Comparison of ENCODE assay signal across 16 mouse cellular contexts in the genomic region with DNA sequence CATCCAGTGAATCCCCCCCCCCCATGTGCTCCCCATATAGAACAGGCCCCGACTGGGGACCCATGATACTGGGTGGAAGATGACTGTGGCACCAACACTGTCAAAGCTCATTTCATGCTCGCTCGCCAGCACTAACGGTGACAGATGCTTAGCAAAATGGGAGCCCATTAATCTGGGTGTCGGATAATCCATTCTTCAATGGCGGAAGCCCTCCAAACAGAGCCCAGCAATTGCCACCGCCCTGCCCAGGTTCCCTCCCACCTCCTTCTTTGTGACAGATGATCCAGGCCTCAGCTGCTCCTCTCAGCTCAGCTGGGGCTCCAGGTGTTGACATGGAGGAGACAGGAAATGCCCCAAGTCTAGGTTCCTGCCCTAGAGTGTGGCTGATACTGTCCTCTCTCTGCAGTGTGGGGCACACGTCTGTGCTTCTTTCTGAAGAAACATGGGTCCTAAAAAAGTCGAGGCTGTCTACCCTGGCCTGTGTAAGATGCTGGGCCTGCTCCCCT.
DNase-seq lines count a peak whose midpoint lies in the region; ATAC-seq and TF ChIP-seq lines count a peak whose summit lies in the region.
"Had no signal": no experiment of that assay in that cellular context is flagged by ENCODE, and none has a peak within 500 bp of the region (broad histone marks: within the 10 kb centered on the region; RNA-seq: fewer than 3 reads in every experiment).

No protein-coding gene starts in this region.

- no peak for TF ChIP-seq EP300 in liver, postnatal 0 days (IDR thresholded peaks at IDR 0.05; ENCODE audit: low read depth)

- peaks cover 10% of the 10 kb centered on the region for H3K27me3 ChIP-seq in embryonic facial prominence, embryonic 10.5 days (replicated peaks; ENCODE audit: low read depth, poor library complexity, severe bottlenecking)
- peaks cover 11% of the 10 kb centered on the region; the same call in 1 of the 2 replicates for H3K27me3 ChIP-seq in midbrain, embryonic 12.5 days
- H3K27me3 ChIP-seq in thymus, adult 2 months (ENCODE audit: control insufficient read depth, insufficient read depth, low read length) = no peaks in the 10 kb centered on the region
- H3K27me3 ChIP-seq in liver, postnatal 0 days (ENCODE audit: insufficient read depth, low read length) = no peaks in the 10 kb centered on the region

- TF ChIP-seq POLR2A in thymus, adult 2 months (IDR thresholded peaks at IDR 0.05; ENCODE audit: control insufficient read depth, extremely low read depth, insufficient read depth, low read length, poor library complexity) = no peak

- peaks cover 5% of the 10 kb centered on the region; the same call in 1 of the 2 replicates for H3K36me3 ChIP-seq in embryonic facial prominence, embryonic 10.5 days (replicated peaks)
- H3K36me3 ChIP-seq in midbrain, embryonic 12.5 days = 0 out of 2 replicates have a peak, but pooled peaks cover 12% of the 10 kb centered on the region
- no peaks in the 10 kb centered on the region for H3K36me3 ChIP-seq in thymus, adult 2 months (ENCODE audit: control insufficient read depth, insufficient read depth, low read length)
- H3K36me3 ChIP-seq in liver, postnatal 0 days (replicated peaks; ENCODE audit: insufficient read depth, low read length) = no peaks in the 10 kb centered on the region
- H3K36me3 ChIP-seq: liver, embryonic 12.5 days had no signal

- peaks cover 56% of the 10 kb centered on the region for H3K4me1 ChIP-seq in embryonic facial prominence, embryonic 10.5 days
- peaks cover 37% of the 10 kb centered on the region for H3K4me1 ChIP-seq in midbrain, embryonic 12.5 days
- peaks cover 18% of the 10 kb centered on the region for H3K4me1 ChIP-seq in thymus, adult 2 months (replicated peaks; ENCODE audit: control insufficient read depth, insufficient read depth, low read length)
- H3K4me1 ChIP-seq in liver, postnatal 0 days (ENCODE audit: insufficient read depth) = no peaks in the 10 kb centered on the region

- peak overlapping the region; percentile 70 for H3K27ac ChIP-seq in embryonic facial prominence, embryonic 10.5 days (replicated peaks)
- H3K27ac ChIP-seq in midbrain, embryonic 12.5 days (replicated peaks) = peak overlapping the region; percentile 69
- H3K27ac ChIP-seq in thymus, adult 2 months (ENCODE audit: control insufficient read depth, insufficient read depth, low read length) = peak overlapping the region; percentile 38; the same call in 1 of the 2 replicates
- H3K27ac ChIP-seq in liver, postnatal 0 days (ENCODE audit: low read depth) = no peak overlapping the region
- H3K27ac ChIP-seq: layer of hippocampus, adult 2 months; liver, embryonic 12.5 days; stomach, postnatal 0 days had no signal

- H3K9me3 ChIP-seq in embryonic facial prominence, embryonic 10.5 days = peaks cover 12% of the 10 kb centered on the region
- peaks cover 13% of the 10 kb centered on the region; the same call in 1 of the 2 replicates for H3K9me3 ChIP-seq in midbrain, embryonic 12.5 days
- no peaks in the 10 kb centered on the region for H3K9me3 ChIP-seq in liver, postnatal 0 days (ENCODE audit: low read length)
- H3K9me3 ChIP-seq: liver, embryonic 12.5 days had no signal

- 0 out of 2 replicates have a peak overlapping the region, but pooled peaks have one; percentile 9 for H3K4me2 ChIP-seq in midbrain, embryonic 12.5 days (replicated peaks)
- no peak overlapping the region for H3K4me2 ChIP-seq in liver, postnatal 0 days (ENCODE audit: low read depth, low read length)
- H3K4me2 ChIP-seq: liver, embryonic 12.5 days had no signal

- peak; percentile 30 for DNase-seq in cerebellum, adult 9-11 months
- DNase-seq in cerebellum, adult 18-20 months = no peak
- no peak for DNase-seq in embryonic facial prominence, embryonic 10.5 days (ENCODE audit: low spot score)
- peak; percentile 22 for DNase-seq in thymus, adult 2 months
- no peak for DNase-seq in kidney, adult 8-10 months
- DNase-seq in heart, postnatal 25 days (ENCODE audit: low spot score) = no peak
- DNase-seq in liver, postnatal 0 days = no peak
- DNase-seq: cerebellum, postnatal 14 days; heart, adult 18-20 months; heart, postnatal 36 days; kidney, adult 2 months; lung, postnatal 14 days had no signal

- TF ChIP-seq CTCF in thymus, adult 2 months (IDR thresholded peaks at IDR 0.05; ENCODE audit: borderline replicate concordance, control insufficient read depth, extremely low read depth, insufficient read depth, low read length, poor library complexity) = no peak
- TF ChIP-seq CTCF in liver, postnatal 0 days (IDR thresholded peaks at IDR 0.05; ENCODE audit: low read depth) = no peak

- no peak overlapping the region for H3K4me3 ChIP-seq in embryonic facial prominence, embryonic 10.5 days
- H3K4me3 ChIP-seq in midbrain, embryonic 12.5 days = no peak overlapping the region
- no peak overlapping the region for H3K4me3 ChIP-seq in thymus, adult 2 months (ENCODE audit: control insufficient read depth, insufficient read depth, low read length)
- H3K4me3 ChIP-seq in liver, postnatal 0 days (ENCODE audit: low read depth, low read length) = no peak overlapping the region
- H3K4me3 ChIP-seq: layer of hippocampus, adult 2 months; liver, embryonic 12.5 days had no signal

- H3K9ac ChIP-seq in midbrain, embryonic 12.5 days (replicated peaks) = peak overlapping the region; percentile 25; the same call in 1 of the 2 replicates
- H3K9ac ChIP-seq in liver, postnatal 0 days (replicated peaks) = no peak overlapping the region
- H3K9ac ChIP-seq: liver, embryonic 12.5 days had no signal

- 70% methylated on average over 9 of the region's 9 CpGs for WGBS in embryonic facial prominence, embryonic 10.5 days
- 44% methylated on average over 9 of the region's 9 CpGs for WGBS in midbrain, embryonic 12.5 days
- WGBS in thymus, adult 2 months = 68% methylated on average over 9 of the region's 9 CpGs
- WGBS in liver, postnatal 0 days (ENCODE audit: insufficient replicate concordance) = 66% methylated on average over 9 of the region's 9 CpGs

- peak; percentile 44; the same call in 1 of the 2 replicates for ATAC-seq in midbrain, embryonic 12.5 days (ENCODE audit: low FRiP score, low read depth)
- ATAC-seq in liver, postnatal 0 days = no peak
- ATAC-seq: liver, embryonic 12.5 days had no signal

- intact Hi-C loops in heart, postnatal 25 days (cut with DNase I) = no loop called here

Comparison
In these comparisons a context has a peak if more than half of its experiments do, and no peak if none do; other contexts are left out.
1. DNase-seq: peak in cerebellum, adult 9-11 months (single experiment) and thymus, adult 2 months (single experiment); none in cerebellum, adult 18-20 months (0 of 2), embryonic facial prominence, embryonic 10.5 days (single experiment), kidney, adult 8-10 months (0 of 2), heart, postnatal 25 days (single experiment) and liver, postnatal 0 days (single experiment).